ENCODE assay signal across 16 mouse cellular contexts in the genomic region with DNA sequence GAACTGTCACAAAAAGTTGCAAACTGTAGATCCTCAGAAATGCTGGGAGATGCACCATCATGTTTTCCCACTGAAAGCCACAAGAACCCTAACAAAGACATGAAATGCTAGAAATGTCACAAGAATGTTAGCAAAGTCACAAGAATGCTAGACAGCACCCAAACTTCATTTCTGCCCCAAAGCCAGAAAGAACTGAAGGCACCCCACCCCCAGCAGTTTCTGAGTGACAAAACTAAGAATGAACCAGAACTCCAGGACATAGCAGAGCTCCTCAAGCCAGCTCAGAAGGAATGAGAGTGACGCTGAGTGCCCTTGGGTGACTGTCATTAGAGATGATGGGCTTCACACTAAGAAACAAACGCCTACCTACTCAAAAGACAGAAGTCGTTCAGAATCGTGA.
"Had no signal": no experiment of that assay in that cellular context is flagged by ENCODE, and none has a peak within 500 bp of the region (broad histone marks: within the 10 kb centered on the region; RNA-seq: fewer than 3 reads in every experiment).

No protein-coding gene starts in this region.

- DNase-seq: cerebellum, adult 8-10 months; cerebellum, adult 9-10 months; cerebellum, adult 9-11 months; cerebellum, postnatal 10 days; cerebellum, postnatal 14 days; cerebellum, postnatal 25 days; cerebellum, postnatal 36 days; embryo, embryonic 11 days; forebrain, postnatal 0 days; gastrocnemius, adult 2 months; gastrocnemius, postnatal 10 days; gastrocnemius, postnatal 14 days; gastrocnemius, postnatal 25 days; gastrocnemius, postnatal 36 days; heart, adult 18-20 months; heart, adult 2 months had no signal
